Mouse (Mus musculus): ENCODE results near the gene Col19a1. TPM values are rescaled to one million over a fixed set of nuclear protein-coding genes. Genes with fewer than 3 reads are reported as not detected.

The Col19a1 gene
- total RNA-seq, 2 experiments from 2014 or later = 22.3 to 24.5 TPM

GRCm38 (mm10) chr1:24336051-24336450, 251.2 kb downstream of the Col19a1 start:
- no peak for DNase-seq (ENCODE audit: low spot score in 2 of 2)
- H3K4me3 ChIP-seq = no peak overlapping the region
- no peak overlapping the region for H3K27ac ChIP-seq
- TF ChIP-seq CTCF (conservative IDR thresholded peaks at IDR 0.05) = no peak

- DNase-seq (ENCODE audit: low spot score in 2 of 2) = no peak
- Histone ChIP-seq H3K4me3 (no peak overlapping the region), H3K27ac (no peak overlapping the region)
- no peak for TF ChIP-seq CTCF (conservative IDR thresholded peaks at IDR 0.05)
These were observed 270.2 kb downstream of the Col19a1 start for GRCm38 (mm10) chr1:24316961-24317589.

GRCm38 (mm10) chr1:24316490-24316889, 270.8 kb downstream of the Col19a1 start:
- H3K4me3 ChIP-seq = no peak overlapping the region
- no peak for DNase-seq (ENCODE audit: low spot score in 2 of 2)
- no peak for TF ChIP-seq CTCF (conservative IDR thresholded peaks at IDR 0.05)
- H3K27ac ChIP-seq = no peak overlapping the region

GRCm38 (mm10) chr1:24310847-24311246, 276.4 kb downstream of the Col19a1 start:
- TF ChIP-seq CTCF (conservative IDR thresholded peaks at IDR 0.05) = no peak
- Histone ChIP-seq H3K4me3 (no peak overlapping the region), H3K27ac (no peak overlapping the region)
- DNase-seq (ENCODE audit: low spot score in 2 of 2) = no peak

- H3K27ac ChIP-seq = no peak overlapping the region
- H3K4me3 ChIP-seq = no peak overlapping the region
- DNase-seq (ENCODE audit: low spot score in 2 of 2) = no peak
- TF ChIP-seq CTCF (conservative IDR thresholded peaks at IDR 0.05) = no peak
These were observed 277.1 kb downstream of the Col19a1 start for GRCm38 (mm10) chr1:24310193-24310592.

- H3K27ac ChIP-seq = no peak overlapping the region
- DNase-seq (ENCODE audit: low spot score in 2 of 2) = no peak
- no peak for TF ChIP-seq CTCF (conservative IDR thresholded peaks at IDR 0.05)
- H3K4me3 ChIP-seq = no peak overlapping the region
These were observed 284.2 kb downstream of the Col19a1 start for GRCm38 (mm10) chr1:24303077-24303476.

GRCm38 (mm10) chr1:24302674-24303073, 284.6 kb downstream of the Col19a1 start:
- Histone ChIP-seq H3K4me3 (no peak overlapping the region), H3K27ac (no peak overlapping the region)
- peak; percentile 96 for TF ChIP-seq CTCF (conservative IDR thresholded peaks at IDR 0.05)
- DNase-seq (ENCODE audit: low spot score in 2 of 2) = peak; percentile 52 to 67

- H3K4me3 ChIP-seq = no peak overlapping the region
- peak; percentile 51 for TF ChIP-seq CTCF (conservative IDR thresholded peaks at IDR 0.05)
- DNase-seq (ENCODE audit: low spot score in 2 of 2) = no peak
- no peak overlapping the region for H3K27ac ChIP-seq
These were observed 286.6 kb downstream of the Col19a1 start for GRCm38 (mm10) chr1:24300700-24301099.

GRCm38 (mm10) chr1:24294979-24295942, 292.0 kb downstream of the Col19a1 start:
- TF ChIP-seq CTCF (conservative IDR thresholded peaks at IDR 0.05) = no peak
- H3K4me3 ChIP-seq = no peak overlapping the region
- no peak overlapping the region for H3K27ac ChIP-seq
- no peak for DNase-seq (ENCODE audit: low spot score in 2 of 2)

GRCm38 (mm10) chr1:24292515-24292914, 294.8 kb downstream of the Col19a1 start:
- H3K27ac ChIP-seq = no peak overlapping the region
- H3K4me3 ChIP-seq = no peak overlapping the region
- no peak for TF ChIP-seq CTCF (conservative IDR thresholded peaks at IDR 0.05)
- DNase-seq (ENCODE audit: low spot score in 2 of 2) = no peak

GRCm38 (mm10) chr1:24286360-24286759, 300.9 kb downstream of the Col19a1 start:
- TF ChIP-seq CTCF (conservative IDR thresholded peaks at IDR 0.05) = no peak
- Histone ChIP-seq H3K4me3 (no peak overlapping the region), H3K27ac (no peak overlapping the region)
- no peak for DNase-seq (ENCODE audit: low spot score in 2 of 2)

GRCm38 (mm10) chr1:24267022-24267421, 320.2 kb downstream of the Col19a1 start:
- DNase-seq (ENCODE audit: low spot score in 2 of 2) = no peak
- Histone ChIP-seq H3K27ac (no peak overlapping the region), H3K4me3 (no peak overlapping the region)
- TF ChIP-seq CTCF (conservative IDR thresholded peaks at IDR 0.05) = no peak

GRCm38 (mm10) chr1:24261181-24261580, 326.1 kb downstream of the Col19a1 start:
- Histone ChIP-seq H3K27ac (no peak overlapping the region), H3K4me3 (no peak overlapping the region)
- DNase-seq (ENCODE audit: low spot score in 2 of 2) = no peak
- TF ChIP-seq CTCF (conservative IDR thresholded peaks at IDR 0.05) = peak; percentile 61
